Mouse (Mus musculus): ENCODE data around the gene Trip11. TPM values are rescaled to one million over a fixed set of nuclear protein-coding genes. Genes with fewer than 3 reads are reported as not detected.

Trip11 gene
- total RNA-seq, 2 experiments from 2014 or later, result 35.9 to 36.7 TPM

GRCm38 (mm10) chr12:101897113-101897512 lies 16.0 kb downstream of the Trip11 start:
- DNase-seq, result no peak

- no peak for DNase-seq
Measured at GRCm38 (mm10) chr12:101893296-101893695, 19.8 kb downstream of the Trip11 start.

- DNase-seq, result no peak
Measured at GRCm38 (mm10) chr12:101892832-101893231, 20.2 kb downstream of the Trip11 start.

DNA sequence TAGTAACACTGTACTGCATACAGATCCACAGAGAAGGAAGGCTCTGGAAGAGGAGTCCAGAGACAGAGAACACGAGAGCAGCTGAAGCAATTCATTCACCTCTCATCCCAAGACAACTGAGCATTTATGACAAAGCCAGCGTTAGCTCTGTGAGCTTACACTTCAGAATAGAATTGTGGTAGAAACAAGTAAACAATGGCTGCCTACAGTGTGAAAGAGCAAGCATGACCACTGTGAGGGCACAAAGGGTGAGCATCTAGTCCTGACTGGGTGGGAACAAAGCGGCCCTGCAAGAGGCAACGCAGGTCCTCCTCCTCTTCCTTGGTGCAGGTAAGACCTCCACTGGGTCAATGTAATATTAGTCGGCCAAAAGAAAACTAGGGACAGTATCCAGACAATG lies 22.0 kb downstream of the Trip11 start:
- DNase-seq, result no peak

- DNase-seq, result no peak
Measured at GRCm38 (mm10) chr12:101889351-101889750, 23.7 kb downstream of the Trip11 start.

- no peak for DNase-seq
Measured at GRCm38 (mm10) chr12:101888312-101888711, 24.8 kb downstream of the Trip11 start.

DNA sequence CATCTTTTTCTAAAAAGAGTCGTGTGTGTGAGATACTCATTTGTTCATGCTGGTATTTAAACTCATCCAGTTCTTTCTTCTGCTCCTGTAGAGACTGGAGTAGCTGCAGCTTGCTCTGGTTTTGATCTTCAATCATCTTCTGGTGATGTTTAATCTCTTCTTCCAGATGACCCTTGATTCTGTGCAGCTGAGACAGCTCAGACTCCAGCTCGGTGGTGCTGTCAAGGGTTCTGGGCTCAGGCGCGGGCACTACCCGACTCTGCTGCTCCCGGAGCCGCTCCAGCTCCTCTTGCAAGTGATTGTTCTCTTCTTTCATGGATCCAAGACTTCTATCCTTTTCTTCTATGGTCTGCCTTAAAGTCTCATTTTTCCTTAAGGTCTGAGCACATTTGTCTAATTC lies 28.1 kb downstream of the Trip11 start:
- DNase-seq, result no peak

DNA sequence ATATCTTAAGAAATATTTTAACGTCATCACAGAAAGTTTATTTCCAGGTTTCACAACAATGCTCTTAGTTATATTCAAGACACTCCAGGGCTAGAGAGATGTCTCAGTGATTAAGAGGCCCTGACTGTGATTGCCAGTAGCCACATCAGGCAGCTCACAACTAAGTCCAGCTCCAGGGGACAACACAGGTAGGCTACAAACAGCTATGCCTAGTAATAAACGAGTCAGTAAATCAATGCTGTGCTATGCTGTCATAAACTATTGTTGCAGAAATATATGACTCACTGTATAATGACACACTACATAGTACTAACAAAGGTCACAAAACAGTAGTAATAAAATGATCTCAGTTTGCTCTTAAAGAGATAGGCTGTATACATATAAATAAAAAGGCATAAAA lies 36.7 kb downstream of the Trip11 start:
- DNase-seq, result no peak

DNA sequence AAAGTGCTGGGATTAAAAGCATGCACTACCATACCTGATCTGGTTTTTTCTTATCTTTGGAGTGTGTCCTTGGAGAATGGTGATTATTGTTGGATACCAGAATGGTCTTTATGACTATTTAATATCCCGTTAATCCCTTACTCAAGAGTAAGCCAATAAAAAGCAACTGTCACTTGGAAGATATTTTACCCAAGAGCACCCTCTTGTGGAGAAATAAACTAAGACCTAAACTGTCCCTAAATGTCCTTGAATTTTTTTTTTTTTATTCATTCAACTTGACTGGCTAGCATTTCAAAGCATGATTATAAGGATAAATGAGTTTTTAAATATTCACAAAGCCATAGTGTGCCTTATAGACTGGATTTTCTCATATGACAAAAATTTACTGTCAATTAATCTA lies 38.0 kb downstream of the Trip11 start:
- DNase-seq, result peak in 1 of 2 experiments; percentile 56

DNA sequence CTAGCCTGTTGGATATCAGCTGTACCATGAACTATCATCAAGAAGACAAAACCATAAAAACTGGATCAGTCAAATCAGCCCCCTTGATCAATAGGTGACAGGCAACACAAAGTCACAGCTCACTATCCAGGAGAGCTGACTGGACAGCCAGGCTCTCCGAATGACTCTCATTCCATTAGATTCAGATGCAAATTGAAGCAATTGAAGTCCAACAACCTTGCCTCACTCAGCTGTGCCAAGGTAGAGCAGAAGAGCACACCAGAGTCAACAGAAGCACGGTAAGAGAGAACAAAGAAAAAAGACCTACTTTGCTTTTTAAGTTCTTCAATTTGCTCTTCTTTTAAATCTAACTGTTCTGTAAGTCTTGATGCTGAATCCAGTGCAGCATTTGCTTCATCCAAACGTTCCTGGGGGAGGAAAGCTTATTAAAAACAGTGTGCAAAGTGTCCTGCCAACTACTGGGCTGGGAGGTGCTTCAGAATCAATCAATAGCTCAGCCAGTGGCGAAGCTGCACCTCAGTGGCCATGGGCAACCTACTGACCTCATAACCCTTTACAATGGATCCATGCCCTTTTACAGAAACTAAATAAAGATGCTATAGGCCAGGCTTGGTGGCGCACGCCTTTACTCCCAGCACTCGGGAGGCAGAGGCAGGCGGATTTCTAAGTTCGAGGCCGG lies 50.6 kb downstream of the Trip11 start:
- no peak for DNase-seq

GRCm38 (mm10) chr12:101860256-101860655 lies 52.8 kb downstream of the Trip11 start:
- no peak for DNase-seq

DNA sequence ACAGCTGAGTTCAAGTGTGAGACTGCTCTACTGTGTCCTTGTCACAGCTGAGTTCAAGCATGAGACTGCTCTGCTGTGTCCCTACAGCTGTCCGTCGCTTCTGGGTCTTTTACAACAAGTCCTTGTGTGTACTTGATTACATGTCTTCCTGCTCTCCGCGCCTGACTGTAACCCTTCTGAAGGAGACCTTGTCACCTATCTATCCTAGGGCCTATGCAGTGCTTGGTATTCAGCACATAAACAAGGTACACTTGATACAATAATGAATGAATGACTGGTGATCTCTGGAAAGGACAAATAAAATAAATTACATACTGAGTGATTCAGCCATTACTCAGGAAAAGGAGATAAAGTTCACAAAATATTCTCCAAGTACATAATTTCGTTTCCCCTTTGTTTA lies 55.1 kb downstream of the Trip11 start:
- no peak for DNase-seq

- DNase-seq, result no peak
Measured at GRCm38 (mm10) chr12:101854336-101854735, 58.7 kb downstream of the Trip11 start.

GRCm38 (mm10) chr12:101851846-101852564 lies 61.1 kb downstream of the Trip11 start:
- DNase-seq, result no peak

- DNase-seq, result peak in 1 of 2 experiments; percentile 29
Measured at GRCm38 (mm10) chr12:101851314-101851713, 61.8 kb downstream of the Trip11 start.

GRCm38 (mm10) chr12:101836546-101837274 lies 76.4 kb downstream of the Trip11 start:
- DNase-seq, result no peak

DNA sequence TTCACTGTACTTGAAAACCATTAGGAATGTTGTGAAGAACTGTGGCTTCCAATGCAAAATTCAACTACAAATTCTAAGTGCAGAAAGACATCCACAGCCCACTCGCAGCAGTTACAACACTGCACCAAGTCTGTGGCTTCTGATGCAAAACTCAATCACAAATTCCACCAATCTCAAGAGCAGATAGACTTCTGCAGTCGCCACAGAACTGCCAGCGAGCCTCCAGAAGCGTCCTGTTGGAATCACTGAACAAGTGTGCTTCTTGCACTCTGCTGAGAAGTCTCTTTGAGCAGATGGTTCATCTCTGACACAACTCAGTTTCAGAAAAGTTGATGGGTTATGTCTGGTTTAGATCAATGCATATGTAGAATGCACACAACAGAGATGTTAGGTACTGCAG lies 78.4 kb downstream of the Trip11 start:
- DNase-seq, result no peak

DNA sequence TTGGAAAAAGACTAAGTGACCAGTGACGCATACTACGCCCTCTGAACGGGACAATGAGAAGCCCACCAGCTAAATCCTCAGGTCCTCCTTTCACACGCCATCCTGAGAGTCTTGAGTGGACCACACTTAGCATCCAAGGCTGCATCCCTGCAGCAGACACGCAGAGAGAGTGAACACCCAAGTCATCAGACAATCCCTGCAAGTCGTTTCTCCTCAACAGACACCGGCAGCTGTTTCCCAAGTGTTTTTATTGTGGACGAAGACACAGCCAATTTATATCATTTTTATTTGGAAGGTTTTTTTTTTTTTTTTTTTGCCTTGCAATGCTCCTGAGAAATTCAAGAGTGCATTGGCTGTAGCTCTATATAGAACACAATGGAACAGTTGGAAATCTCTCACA lies 79.3 kb downstream of the Trip11 start:
- DNase-seq, result no peak

DNA sequence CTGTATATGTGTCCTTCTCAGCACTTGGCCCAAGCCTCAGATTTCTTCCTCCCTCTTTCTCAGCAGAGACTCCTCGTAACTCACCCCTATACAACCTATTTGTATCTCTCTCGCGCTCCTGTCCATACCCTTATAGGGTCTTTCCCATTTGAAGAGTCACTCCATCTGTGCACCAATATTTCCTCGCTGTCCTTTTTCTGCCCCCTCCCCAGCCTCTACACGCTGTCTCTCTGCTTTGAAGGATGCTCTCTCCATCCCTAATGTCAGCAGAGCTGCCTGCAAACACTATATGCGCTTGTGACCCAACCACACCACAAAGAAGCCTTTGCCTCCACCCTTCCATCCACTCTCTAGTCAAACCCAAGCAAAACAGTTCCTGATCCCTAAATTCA lies 80.0 kb downstream of the Trip11 start:
- no peak for DNase-seq

DNA sequence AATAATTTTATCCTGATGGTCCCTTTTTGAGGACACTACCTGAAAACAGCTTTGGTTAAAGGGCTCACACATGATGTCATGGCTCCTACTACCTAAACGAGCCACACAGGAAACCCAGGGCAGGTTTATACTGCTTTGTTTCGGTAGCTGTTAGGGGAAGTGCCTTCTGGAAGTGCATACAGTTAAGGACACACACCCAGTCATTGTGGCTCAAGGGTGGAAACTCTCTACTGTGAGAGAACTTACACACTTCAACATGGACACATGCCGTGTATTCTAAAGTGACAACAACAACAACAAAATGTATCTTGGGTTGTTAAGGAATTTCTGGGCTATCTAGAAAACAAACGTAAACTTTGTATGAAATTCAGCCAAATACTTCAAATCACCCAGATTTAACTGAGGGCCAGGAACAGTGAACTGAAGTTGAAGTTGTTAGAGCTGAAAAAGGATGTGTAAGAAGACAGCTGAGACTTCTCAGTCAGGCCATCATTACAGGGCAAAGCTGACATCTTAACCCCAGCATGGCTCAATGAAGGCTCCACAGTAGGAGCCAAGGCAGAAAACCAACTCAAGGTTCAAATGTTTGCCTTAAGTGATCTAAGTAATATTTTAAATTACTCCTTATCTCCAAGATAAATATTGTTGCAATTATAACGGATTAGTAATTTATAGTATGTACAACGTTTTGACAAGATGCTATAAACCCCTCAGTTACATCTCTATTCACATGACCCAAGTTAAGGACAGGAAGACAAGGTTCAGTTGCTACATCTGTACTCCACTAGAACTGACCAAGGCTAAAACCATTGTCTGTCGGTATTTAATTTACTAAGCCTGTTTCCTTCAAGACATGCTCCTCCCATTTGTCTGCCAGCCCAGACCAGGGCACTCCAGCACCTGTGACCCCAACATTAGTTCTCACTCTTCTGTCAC lies 80.6 kb downstream of the Trip11 start:
- DNase-seq, result no peak

GRCm38 (mm10) chr12:101831221-101831620 lies 81.8 kb downstream of the Trip11 start:
- no peak for DNase-seq

- DNase-seq, result no peak
Measured at GRCm38 (mm10) chr12:101823161-101823560, 89.9 kb downstream of the Trip11 start.
